Mouse (Mus musculus): ENCODE measurements around the gene Emc10. TPM values are rescaled to one million over a fixed set of nuclear protein-coding genes. Genes with fewer than 3 reads are reported as not detected.

Gene Emc10
- total RNA-seq (2021), result 10 to 100 TPM; 95.4 to 98.8 TPM
- long read RNA-seq, experiment 1, transcript Emc10-201 (8 exons, 1,662 nt), result minor isoform, 65 of 290 reads
- long read RNA-seq, experiment 1, transcript Emc10-202 (7 exons, 1,872 nt), result major isoform, 211 of 290 reads
- long read RNA-seq, experiment 1, partial matches to known transcripts, result 10 of 290 reads
- long read RNA-seq, experiment 1, other reads (novel, unspliced or antisense), result 3 of 290 reads
- long read RNA-seq, experiment 2, transcript Emc10-201 (8 exons, 1,662 nt), result minor isoform, 54 of 221 reads
- long read RNA-seq, experiment 2, transcript Emc10-202 (7 exons, 1,872 nt), result major isoform, 147 of 221 reads
- long read RNA-seq, experiment 2, partial matches to known transcripts, result 10 of 221 reads
- long read RNA-seq, experiment 2, other reads (novel, unspliced or antisense), result 9 of 221 reads

DNA sequence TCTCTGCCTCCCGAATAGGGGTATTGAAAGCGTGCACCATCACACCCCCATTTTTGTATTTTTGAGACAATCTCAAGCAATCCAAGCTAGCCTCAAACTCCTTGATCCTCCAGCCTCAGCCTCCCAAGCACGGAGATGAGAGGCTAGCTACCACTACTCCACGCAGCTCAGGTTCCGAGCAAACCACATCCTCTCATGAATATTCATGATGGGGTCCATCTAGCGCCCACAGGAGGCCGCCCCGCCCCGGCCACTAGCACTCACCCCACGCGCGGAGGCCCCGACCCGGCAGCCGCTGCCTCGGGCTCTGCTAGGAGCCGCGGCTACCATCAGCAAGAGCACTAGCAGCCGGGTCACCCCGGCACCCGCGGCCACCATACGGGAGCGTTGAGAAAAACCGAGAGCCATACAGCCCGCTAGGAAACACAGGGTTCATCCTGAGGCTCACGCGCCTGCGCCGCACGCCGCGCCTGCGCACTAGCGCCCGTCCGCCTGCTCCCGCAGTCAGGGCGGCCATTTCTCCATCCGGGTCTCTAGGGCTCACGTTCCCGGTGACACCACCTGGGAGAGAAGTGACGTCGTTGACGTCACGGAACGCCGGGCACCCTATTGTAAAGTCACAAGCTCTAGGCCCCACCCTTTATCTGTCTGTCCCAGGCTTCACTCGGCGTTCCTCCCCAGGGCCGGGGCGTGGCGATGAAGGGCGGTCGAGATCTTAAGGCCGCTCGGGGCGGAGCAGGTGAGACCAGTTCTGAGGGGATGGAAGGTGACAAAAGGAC, at the start of gene Emc10, which contains the start of gene Fam71e1:
Gene Emc10 (minus strand): TSS at position 538 of the 779 bp plus-strand sequence.
Gene Fam71e1 (plus strand): TSS at position 590 of the 779 bp plus-strand sequence.
- intact Hi-C loops (cut with DNase I), result no loop called here
- DNase-seq, result peak; percentile 98

DNA sequence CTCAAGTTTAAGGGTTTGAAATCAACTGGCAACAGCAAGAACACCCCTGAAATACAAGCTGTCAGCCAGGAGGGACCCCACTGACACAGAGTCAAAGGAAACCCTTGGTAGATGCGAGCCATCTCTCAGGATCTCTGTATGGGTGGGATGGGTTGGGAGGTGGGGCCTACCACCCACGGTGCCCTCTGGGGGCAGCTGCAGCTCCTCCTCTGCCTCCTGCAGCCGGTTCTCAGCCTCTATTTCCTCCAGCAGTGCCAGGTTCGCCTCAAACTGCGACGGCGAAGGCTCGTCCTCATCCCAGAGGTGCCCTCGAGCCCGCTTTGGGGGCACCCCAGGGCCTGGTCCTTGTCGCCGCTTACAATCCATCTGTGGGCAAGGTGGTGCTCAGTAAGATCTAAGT, 46.7 kb upstream of the Emc10 start:
- intact Hi-C loops (cut with DNase I), result no loop called here

GRCm38 (mm10) chr7:44542555-44542954, 46.2 kb upstream of the Emc10 start:
- intact Hi-C loops (cut with DNase I), result no loop called here

More for the DNA sequence above, 46.7 kb upstream of the Emc10 start:
- DNase-seq, result no peak

GRCm38 (mm10) chr7:44538756-44539624, 42.7 kb upstream of the Emc10 start:
- intact Hi-C loops (cut with DNase I), result no loop called here
- DNase-seq, result no peak

More at GRCm38 (mm10) chr7:44542555-44542954, 46.2 kb upstream of the Emc10 start:
- no peak for DNase-seq

- intact Hi-C loops (cut with DNase I), result no loop called here
- DNase-seq, result no peak
Measured at GRCm38 (mm10) chr7:44537496-44537895, 41.2 kb upstream of the Emc10 start.

DNA sequence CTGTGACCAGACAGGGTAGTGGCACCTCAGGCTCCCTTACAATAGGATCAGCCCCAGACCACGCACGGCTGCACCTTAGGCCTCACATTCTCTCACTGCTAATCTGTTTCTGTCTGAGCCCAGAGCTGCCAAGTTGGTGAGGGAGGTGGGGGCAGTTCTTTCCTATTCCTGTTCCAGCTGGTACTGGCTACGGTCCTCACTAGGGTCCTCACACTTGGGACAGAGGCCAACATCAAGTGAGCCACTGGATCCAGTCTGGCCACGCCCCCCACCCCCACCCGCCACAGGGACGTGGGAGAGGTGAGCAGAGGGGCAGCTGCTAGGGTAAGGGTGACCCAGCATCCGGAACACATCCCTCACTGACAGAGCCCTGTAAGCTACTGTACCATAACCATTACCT, 40.7 kb upstream of the Emc10 start:
- DNase-seq, result no peak
- intact Hi-C loops (cut with DNase I), result no loop called here

GRCm38 (mm10) chr7:44536590-44536968, 40.2 kb upstream of the Emc10 start:
- intact Hi-C loops (cut with DNase I), result no loop called here
- DNase-seq, result no peak

DNA sequence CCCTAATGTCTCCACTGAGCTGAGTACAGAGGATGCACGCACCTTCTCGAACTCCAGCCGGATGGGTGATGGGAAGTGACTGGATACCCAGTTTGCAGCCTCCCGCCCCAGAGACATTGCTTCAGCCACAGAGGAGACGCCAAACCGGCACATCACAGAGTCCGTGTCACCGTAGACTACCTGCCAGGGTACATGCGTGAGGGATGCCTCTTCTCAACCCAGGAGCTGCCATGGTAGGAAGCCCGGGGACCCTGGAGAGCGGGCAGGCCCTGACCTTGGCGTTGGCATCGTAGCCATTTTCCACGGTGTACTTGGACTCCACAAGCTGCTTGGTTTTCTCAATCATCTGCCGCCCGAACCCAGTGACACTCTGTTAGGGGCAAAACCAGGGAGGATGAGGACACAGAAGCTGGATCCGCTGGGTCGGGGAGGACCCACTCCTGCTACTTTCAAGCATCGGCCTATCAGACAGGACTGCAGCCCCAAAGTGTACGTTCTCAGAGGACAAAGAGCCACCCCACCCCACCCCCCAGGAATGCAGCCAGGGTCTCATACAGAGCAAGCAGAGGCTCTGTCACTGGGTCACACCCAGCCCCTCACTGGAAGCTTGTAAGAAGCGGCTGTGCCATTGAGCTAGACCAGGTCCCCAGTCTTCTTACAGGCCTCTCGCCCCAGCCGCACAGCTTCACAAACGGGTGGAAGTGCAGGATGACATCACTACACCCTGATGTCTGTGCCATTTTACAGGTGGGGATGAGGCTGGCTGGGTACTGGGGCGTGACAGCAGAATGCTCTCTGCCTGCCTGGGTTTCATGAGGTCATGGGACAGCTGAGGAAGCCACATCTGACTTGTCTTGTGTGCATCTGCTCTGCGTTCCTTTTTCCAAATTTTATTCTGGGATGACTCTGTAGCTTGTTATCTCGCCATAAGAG, 39.6 kb upstream of the Emc10 start:
- intact Hi-C loops (cut with DNase I), result no loop called here
- no peak for DNase-seq

DNA sequence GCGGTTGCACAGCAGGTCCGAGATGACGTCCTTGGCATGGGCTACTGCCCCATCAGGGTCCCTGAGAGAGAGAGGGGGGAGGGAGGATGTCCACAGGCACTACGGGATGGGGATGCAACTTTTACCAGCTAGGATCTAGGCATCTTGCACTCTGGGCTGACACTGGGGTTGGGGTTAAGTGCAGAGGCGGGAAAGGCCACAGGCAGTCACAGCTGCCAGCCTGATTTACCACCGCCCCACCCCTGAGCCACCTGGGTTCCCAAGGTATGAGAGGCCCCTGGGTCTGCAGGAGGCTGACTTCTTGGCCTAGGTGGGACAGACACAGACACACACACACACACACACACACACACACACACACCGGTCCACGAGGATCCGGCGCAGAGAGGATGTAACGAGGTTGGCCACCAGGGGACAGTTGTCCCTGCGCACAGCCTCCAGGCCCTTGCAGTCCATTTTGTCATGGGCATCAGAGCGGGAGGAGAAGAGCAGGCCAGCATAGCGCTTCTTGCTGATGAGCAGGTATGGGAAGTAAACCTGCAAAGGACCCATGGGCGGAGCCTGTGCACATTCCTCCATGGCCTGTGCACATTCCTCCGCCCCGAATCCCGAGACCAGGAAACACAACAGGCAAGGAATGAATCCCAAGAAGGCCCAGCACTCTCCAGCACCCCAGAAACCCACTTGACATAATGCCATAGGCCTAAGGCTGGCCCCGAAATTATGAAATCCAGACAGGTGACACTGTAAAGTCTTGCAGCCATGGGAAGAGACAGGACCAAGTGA, 38.5 kb upstream of the Emc10 start:
- intact Hi-C loops (cut with DNase I), result no loop called here
- no peak for DNase-seq

GRCm38 (mm10) chr7:44534242-44534641, 37.9 kb upstream of the Emc10 start:
- intact Hi-C loops (cut with DNase I), result no loop called here
- no peak for DNase-seq

- DNase-seq, result no peak
- intact Hi-C loops (cut with DNase I), result no loop called here
Measured at GRCm38 (mm10) chr7:44533746-44534045, 37.4 kb upstream of the Emc10 start.

GRCm38 (mm10) chr7:44532918-44533745, 36.8 kb upstream of the Emc10 start:
- DNase-seq, result no peak
- intact Hi-C loops (cut with DNase I), result no loop called here

- intact Hi-C loops (cut with DNase I), result no loop called here
- no peak for DNase-seq
Measured at GRCm38 (mm10) chr7:44531946-44532732, 35.8 kb upstream of the Emc10 start, which contains the start of gene Spib. Gene Spib (minus strand): TSS chr7:44532071.

DNA sequence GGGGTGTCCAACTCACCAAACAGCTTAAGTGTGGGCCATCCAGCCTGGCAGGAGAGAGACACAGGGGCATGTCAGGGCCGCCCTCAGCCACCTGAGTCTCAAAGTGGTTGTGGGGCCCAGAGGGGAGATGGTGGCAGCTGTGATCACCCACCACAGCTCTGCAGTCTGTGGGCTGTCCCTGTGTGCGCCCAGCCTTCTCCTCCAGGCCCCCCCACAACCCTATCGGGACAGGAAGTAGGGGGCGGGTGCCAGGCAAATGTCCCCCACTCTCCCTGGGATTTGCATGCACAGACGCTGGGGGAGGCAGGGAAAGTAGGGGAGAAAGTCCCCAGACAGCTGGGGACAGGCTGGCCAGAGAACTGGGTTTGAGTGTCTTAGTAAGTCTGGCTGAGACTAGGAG, 34.9 kb upstream of the Emc10 start:
- intact Hi-C loops (cut with DNase I), result no loop called here
- DNase-seq, result no peak

GRCm38 (mm10) chr7:44530507-44530906, 34.2 kb upstream of the Emc10 start:
- intact Hi-C loops (cut with DNase I), result no loop called here
- DNase-seq, result no peak

GRCm38 (mm10) chr7:44529518-44529917, 33.2 kb upstream of the Emc10 start:
- no peak for DNase-seq
- intact Hi-C loops (cut with DNase I), result no loop called here
